Mouse (Mus musculus) liver, adult 2 months (tissue): ENCODE results near the gene Cuedc2. TPM values are rescaled to one million over a fixed set of nuclear protein-coding genes. Genes with fewer than 3 reads are reported as not detected.

Experiments used
- DNase-seq: peaks from one replicate; pipeline ENCODE4 v3.0.0-alpha.2; 2011; ENCODE audit warnings: low read depth, low spot score; ENCODE audit errors: extremely low read depth
- H3K27ac ChIP-seq: fragments of 200-500 bp; replicated peaks from 2 replicates; pipeline ENCODE4 v1.5.1; 2012; ENCODE audit warnings: low read depth, mild to moderate bottlenecking, control low read depth, inconsistent platforms, low read length; ENCODE audit not compliant: insufficient read depth
- H3K27me3 ChIP-seq: fragments of 200-500 bp; 2 replicates; pipeline ENCODE4 v1.6.1; 2012; ENCODE audit warnings: mild to moderate bottlenecking, moderate library complexity, low read length, inconsistent platforms; ENCODE audit not compliant: control insufficient read depth, insufficient read depth
- H3K36me3 ChIP-seq: fragments of 200-500 bp; 2 replicates; pipeline ENCODE4 v1.6.1; 2012; ENCODE audit warnings: low read length, inconsistent platforms; ENCODE audit not compliant: control insufficient read depth, insufficient read depth
- H3K4me1 ChIP-seq: fragments of 200-500 bp; 2 replicates; pipeline ENCODE4 v1.6.1; 2011; ENCODE audit warnings: low read length; ENCODE audit not compliant: control insufficient read depth, insufficient read depth
- H3K4me3 ChIP-seq: fragments of 200-500 bp; 2 replicates; pipeline ENCODE4 v1.5.1; 2011; ENCODE audit warnings: low read depth, mild to moderate bottlenecking, control low read depth, low read length, moderate library complexity; ENCODE audit not compliant: insufficient read depth
- H3K79me2 ChIP-seq: fragments of 200-500 bp; 2 replicates; pipeline ENCODE4 v1.6.1; 2012; ENCODE audit warnings: inconsistent platforms, mild to moderate bottlenecking, low read length, moderate library complexity; ENCODE audit not compliant: control insufficient read depth, insufficient read depth
- H3K9ac ChIP-seq: fragments of 200-500 bp; 2 replicates; pipeline ENCODE4 v1.6.1; 2012; ENCODE audit warnings: low read depth, mild to moderate bottlenecking, control low read depth, inconsistent platforms, low read length
- CTCF ChIP-seq: fragments of 200-500 bp; IDR thresholded peaks from 2 replicates; pipeline ENCODE4 v1.5.1; 2011; ENCODE audit warnings: low read depth, low read length, control low read depth
- POLR2A ChIP-seq: fragments of 200-500 bp; IDR thresholded peaks from 2 replicates; pipeline ENCODE4 v1.6.1; 2011; ENCODE audit warnings: low read length, control low read depth; ENCODE audit not compliant: insufficient read depth; ENCODE audit errors: extremely low read depth
- WGBS: fragments of 180-500 bp; shearing (Covaris S2); methylation state at CpG from one replicate; pipeline ENCODE4 v1.1.7; 2018; 5-methylcytosine and 5-hydroxymethylcytosine counted together
- polyA plus RNA-seq: library from polyadenylated mRNA; depleted of rRNA; stranded (reverse); fragments of >200 nt; gene quantifications from 2 replicates; pipeline ENCODE4 v1.2.3, GENCODE M21; 2012
- total RNA-seq: library from RNA; depleted of rRNA; stranded (reverse); fragments of >200 nt; gene quantifications from 2 replicates; pipeline ENCODE4 v1.2.3, GENCODE M21; 2014

Gene Cuedc2
- total and polyA plus RNA-seq, 2 experiments, result 19.5 to 24.6 TPM

DNA sequence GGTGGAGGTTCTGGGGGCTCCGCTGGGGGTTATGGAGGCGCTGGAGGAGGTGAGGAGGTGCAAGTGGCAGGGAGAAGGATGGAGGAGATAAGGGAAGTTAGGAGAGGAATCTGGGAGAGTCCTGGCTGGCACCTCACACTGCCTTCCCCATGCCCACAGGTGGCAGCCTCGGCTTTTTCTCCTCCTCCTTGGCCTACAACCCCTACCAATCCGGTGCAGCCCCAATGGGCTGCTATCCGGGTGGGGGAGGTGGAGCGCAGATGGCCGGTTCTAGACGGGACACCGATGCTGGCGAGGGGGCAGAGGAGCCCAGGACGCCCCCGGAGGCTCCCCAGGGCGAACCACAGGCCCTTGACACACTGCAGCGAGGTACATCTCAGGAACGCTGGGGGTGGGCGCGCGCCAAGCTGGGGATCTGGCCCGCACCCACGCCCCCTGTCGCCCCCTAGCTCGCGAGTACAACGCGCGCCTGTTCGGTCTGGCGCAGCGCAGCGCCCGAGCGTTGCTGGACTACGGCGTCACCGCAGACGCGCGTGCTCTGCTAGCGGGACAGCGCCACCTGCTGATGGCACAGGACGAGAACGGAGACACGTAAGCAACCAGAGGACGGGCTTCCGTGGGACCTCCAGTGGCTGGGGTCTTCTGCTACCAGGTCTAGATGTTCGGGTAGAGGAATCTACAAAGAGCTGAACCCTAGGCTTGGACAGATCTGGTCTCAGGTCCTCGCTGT, 29.6 kb downstream of the Cuedc2 start:
- Histone ChIP-seq H3K4me3 (no peak overlapping the region; the same call in 1 of the 2 replicates), H3K27ac (no peak overlapping the region), H3K79me2 (no peaks in the 10 kb centered on the region), H3K4me1 (0 out of 2 replicates have a peak, but pooled peaks cover 3% of the 10 kb centered on the region), H3K27me3 (no peaks in the 10 kb centered on the region), H3K9ac (peak overlapping the region; percentile 57), H3K36me3 (no peaks in the 10 kb centered on the region; the same call in 1 of the 2 replicates)
- peak; percentile 48 for DNase-seq
- TF ChIP-seq CTCF (peak; percentile 95), POLR2A (no peak)
- WGBS, result 12% methylated on average over 47 of the region's 47 CpGs

DNA sequence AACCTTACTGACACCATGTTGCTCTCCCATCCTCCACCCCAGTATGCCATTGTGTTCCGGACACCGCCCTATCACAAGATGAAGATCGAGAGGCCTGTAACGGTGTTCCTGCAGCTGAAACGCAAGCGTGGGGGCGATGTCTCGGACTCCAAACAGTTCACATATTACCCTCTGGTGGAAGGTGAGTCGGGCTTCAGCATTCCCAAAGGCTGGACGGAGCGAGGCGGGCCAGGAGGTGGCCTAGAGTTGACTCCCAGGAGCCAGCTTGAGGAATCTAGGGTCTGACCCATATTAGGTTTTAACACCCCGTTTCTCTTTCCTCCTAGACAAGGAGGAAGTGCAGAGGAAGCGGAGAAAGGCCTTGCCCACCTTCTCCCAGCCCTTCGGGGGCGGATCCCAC, 30.2 kb downstream of the Cuedc2 start:
- no peak for TF ChIP-seq CTCF
- no peak for TF ChIP-seq POLR2A
- no peaks in the 10 kb centered on the region for H3K27me3 ChIP-seq
- H3K4me1 ChIP-seq, result 0 out of 2 replicates have a peak, but pooled peaks cover 3% of the 10 kb centered on the region
- DNase-seq, result no peak
- no peak overlapping the region for H3K27ac ChIP-seq
- no peaks in the 10 kb centered on the region; the same call in 1 of the 2 replicates for H3K36me3 ChIP-seq
- H3K79me2 ChIP-seq, result no peaks in the 10 kb centered on the region
- H3K9ac ChIP-seq, result no peak overlapping the region
- no peak overlapping the region for H3K4me3 ChIP-seq
- 92% methylated on average over 16 of the region's 16 CpGs for WGBS

DNA sequence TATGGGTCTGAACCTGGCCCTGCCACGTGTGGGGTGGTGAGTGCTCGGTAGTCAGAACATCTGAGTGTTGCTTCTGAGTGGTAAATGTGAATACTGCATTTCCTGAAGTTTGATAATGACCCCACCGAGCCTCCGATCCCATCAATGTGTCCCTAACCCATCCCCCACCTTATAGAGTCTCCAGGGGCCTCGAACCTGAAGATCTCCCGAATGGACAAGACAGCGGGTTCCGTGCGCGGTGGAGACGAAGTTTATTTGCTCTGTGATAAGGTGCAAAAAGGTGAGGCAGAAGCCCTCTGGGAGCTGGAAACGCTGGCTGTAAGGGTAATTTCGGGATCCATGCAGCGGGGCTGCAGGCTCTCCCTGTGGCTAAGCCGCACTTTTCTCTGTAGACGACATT, 30.7 kb downstream of the Cuedc2 start:
- DNase-seq, result no peak
- H3K9ac ChIP-seq, result no peak overlapping the region
- no peak overlapping the region for H3K27ac ChIP-seq
- H3K4me1 ChIP-seq, result 0 out of 2 replicates have a peak, but pooled peaks cover 3% of the 10 kb centered on the region
- H3K4me3 ChIP-seq, result no peak overlapping the region
- H3K36me3 ChIP-seq, result no peaks in the 10 kb centered on the region; the same call in 1 of the 2 replicates
- no peak for TF ChIP-seq CTCF
- no peak for TF ChIP-seq POLR2A
- 96% methylated on average over 16 of the region's 16 CpGs for WGBS
- H3K79me2 ChIP-seq, result no peaks in the 10 kb centered on the region
- no peaks in the 10 kb centered on the region for H3K27me3 ChIP-seq

- H3K27ac ChIP-seq, result no peak overlapping the region
- H3K4me3 ChIP-seq, result no peak overlapping the region
- H3K4me1 ChIP-seq, result 0 out of 2 replicates have a peak, but pooled peaks cover 3% of the 10 kb centered on the region
- no peak for DNase-seq
- H3K27me3 ChIP-seq, result no peaks in the 10 kb centered on the region
- H3K9ac ChIP-seq, result no peak overlapping the region
- H3K36me3 ChIP-seq, result no peaks in the 10 kb centered on the region; the same call in 1 of the 2 replicates
- TF ChIP-seq CTCF, result no peak
- TF ChIP-seq POLR2A, result no peak
- H3K79me2 ChIP-seq, result no peaks in the 10 kb centered on the region
- WGBS, result 94% methylated on average over 9 of the region's 9 CpGs
Observed at GRCm38 (mm10) chr19:46306751-46307289, 31.7 kb downstream of the Cuedc2 start.

DNA sequence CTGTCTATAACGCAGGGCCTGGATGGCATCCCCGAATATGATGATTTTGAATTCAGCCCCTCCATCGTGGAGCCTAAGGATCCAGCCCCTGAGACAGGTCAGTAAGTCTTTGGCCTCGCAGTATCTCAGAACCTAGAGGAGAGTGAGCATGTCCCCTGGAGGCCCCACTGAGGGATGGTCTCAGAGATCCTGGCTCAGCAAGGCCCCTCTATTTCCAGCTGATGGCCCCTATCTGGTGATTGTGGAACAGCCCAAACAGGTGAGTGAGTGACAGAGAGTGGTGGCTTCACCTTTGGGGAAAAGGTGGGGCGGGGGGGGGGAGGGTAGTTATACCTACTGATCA, 32.3 kb downstream of the Cuedc2 start:
- 72% methylated on average over 5 of the region's 5 CpGs for WGBS
- no peak for TF ChIP-seq CTCF
- TF ChIP-seq POLR2A, result no peak
- Histone ChIP-seq H3K4me3 (no peak overlapping the region; the same call in 1 of the 2 replicates), H3K9ac (no peak overlapping the region; the same call in 1 of the 2 replicates), H3K4me1 (0 out of 2 replicates have a peak, but pooled peaks cover 3% of the 10 kb centered on the region), H3K79me2 (no peaks in the 10 kb centered on the region), H3K27me3 (no peaks in the 10 kb centered on the region), H3K36me3 (no peaks in the 10 kb centered on the region; the same call in 1 of the 2 replicates), H3K27ac (no peak overlapping the region)
- DNase-seq, result no peak
